Mouse (Mus musculus) urinary bladder, postnatal 0 days (tissue): Measurements from ENCODE around the gene Pon2. TPM values are rescaled to one million over a fixed set of nuclear protein-coding genes. Genes with fewer than 3 reads are reported as not detected.

Experiments
- polyA plus RNA-seq: library from polyadenylated mRNA; unstranded; fragments of >200 nt; fragmentation: Nextera tagmentation; extraction: Ambion mirVana; gene quantifications from 2 replicates; pipeline ENCODE4 v1.2.1, GENCODE M21; 2015

Pon2 gene
- 86.3 and 86.7 TPM in 2 replicates for polyA plus RNA-seq

DNA sequence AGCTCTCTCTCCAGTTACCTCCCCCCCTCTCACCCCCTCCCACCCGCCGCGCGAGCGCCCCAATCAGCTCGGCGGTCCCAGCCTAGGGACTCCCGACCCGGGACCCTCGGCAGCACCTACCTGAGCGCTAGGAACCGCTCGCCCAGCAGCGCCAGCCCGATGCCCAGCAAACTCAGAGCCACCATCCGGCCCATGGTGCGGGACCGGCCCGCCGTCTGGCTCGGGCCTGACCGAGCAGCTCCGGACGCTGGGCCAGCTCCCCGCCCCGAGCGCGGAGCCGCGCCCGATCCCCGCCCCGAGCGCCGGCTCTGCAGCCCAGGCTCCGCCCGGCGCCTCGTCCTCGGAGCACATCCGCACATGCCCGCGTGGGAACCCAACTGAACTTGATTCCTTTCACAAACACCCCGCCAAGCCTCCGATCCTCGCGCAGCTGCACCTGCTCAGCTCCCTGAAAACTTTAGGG, at the start of gene Pon2:
Pon2 (minus strand) TSS at position 364 of the 463 bp plus-strand sequence.

DNA sequence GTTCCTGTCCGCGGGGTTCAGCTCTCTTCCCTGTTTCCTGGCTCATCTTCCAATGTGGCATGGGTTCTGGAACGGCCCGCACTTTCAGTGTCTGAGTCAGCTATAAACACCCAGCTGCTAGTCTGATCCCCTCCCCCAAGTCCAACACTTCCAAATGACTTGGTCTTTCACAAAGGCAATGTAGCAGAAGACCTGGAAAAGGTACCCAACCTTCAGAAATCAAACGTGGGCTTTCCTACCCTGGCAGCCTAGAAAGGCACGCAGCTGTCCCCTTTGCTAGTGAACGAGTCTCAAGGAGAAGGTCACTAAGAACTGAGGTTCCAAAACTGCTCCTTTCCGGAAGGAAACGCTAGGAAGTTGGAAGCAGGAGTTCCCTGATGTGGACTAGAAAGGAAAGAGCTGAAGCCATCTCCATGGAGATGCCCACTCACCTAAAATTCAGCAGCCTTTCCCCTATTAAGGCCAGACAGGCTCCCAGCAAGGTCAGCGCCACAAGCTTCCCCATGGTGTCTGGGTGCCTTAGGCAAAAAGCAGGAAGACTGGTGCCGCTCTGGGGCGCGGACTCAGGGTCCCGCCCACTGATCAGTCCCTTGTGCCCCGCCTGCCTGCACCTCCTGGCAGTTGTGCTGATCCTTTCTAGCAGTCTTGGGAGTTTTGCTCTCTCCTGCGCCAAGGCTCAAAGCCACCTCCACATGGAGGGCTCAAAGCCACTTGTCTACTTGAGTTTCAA, 42.4 kb downstream of the Pon2 start, which contains the start of gene Pon3:
Pon3 (minus strand) TSS at position 565 of the 730 bp plus-strand sequence.

Other genes with a start within 250 kb of the Pon2 start
- 0.40 and 0.54 TPM in 2 replicates for gene Pon1, start 104.5 kb downstream of the Pon2 start, polyA plus RNA-seq
- 47.8 and 49.1 TPM in 2 replicates for gene Pon3, start 42.2 kb downstream of the Pon2 start, polyA plus RNA-seq
- 4.1 and 4.6 TPM in 2 replicates for gene Asb4, start 84.9 kb upstream of the Pon2 start, polyA plus RNA-seq
- 22.7 and 27.5 TPM in 2 replicates for gene Pdk4, start 197.9 kb upstream of the Pon2 start, polyA plus RNA-seq